Mouse (Mus musculus) thymus, adult 2 months (tissue): ENCODE data around the gene Traf1.

Source experiments
- CTCF ChIP-seq: fragments of 200-500 bp; IDR thresholded peaks from 2 replicates; pipeline ENCODE4 v1.5.1; 2012; ENCODE audit warnings: mild to moderate bottlenecking, control low read depth, low read length, moderate library complexity, borderline replicate concordance; ENCODE audit not compliant: control insufficient read depth, poor library complexity, insufficient read depth; ENCODE audit errors: extremely low read depth
- POLR2A ChIP-seq: fragments of 200-500 bp; IDR thresholded peaks from 2 replicates; pipeline ENCODE4 v1.6.1; 2012; ENCODE audit warnings: mild to moderate bottlenecking, low read length, control low read depth, moderate library complexity; ENCODE audit not compliant: control insufficient read depth, poor library complexity, insufficient read depth; ENCODE audit errors: extremely low read depth

GRCm38 (mm10) chr2:34914069-34914822, 47.3 kb downstream of the Traf1 start:
- TF ChIP-seq CTCF (no peak), POLR2A (no peak)
